Mouse (Mus musculus) liver, adult 2 months (tissue): ENCODE results near the gene Lrfn4. TPM values are rescaled to one million over a fixed set of nuclear protein-coding genes. Genes with fewer than 3 reads are reported as not detected.

ENCODE experiments used
- DNase-seq: peaks from one replicate; pipeline ENCODE4 v3.0.0-alpha.2; 2011; ENCODE audit warnings: low read depth, low spot score; ENCODE audit errors: extremely low read depth
- H3K27ac ChIP-seq: fragments of 200-500 bp; replicated peaks from 2 replicates; pipeline ENCODE4 v1.5.1; 2012; ENCODE audit warnings: low read depth, mild to moderate bottlenecking, control low read depth, inconsistent platforms, low read length; ENCODE audit not compliant: insufficient read depth
- H3K27me3 ChIP-seq: fragments of 200-500 bp; 2 replicates; pipeline ENCODE4 v1.6.1; 2012; ENCODE audit warnings: mild to moderate bottlenecking, moderate library complexity, low read length, inconsistent platforms; ENCODE audit not compliant: control insufficient read depth, insufficient read depth
- H3K36me3 ChIP-seq: fragments of 200-500 bp; 2 replicates; pipeline ENCODE4 v1.6.1; 2012; ENCODE audit warnings: low read length, inconsistent platforms; ENCODE audit not compliant: control insufficient read depth, insufficient read depth
- H3K4me1 ChIP-seq: fragments of 200-500 bp; 2 replicates; pipeline ENCODE4 v1.6.1; 2011; ENCODE audit warnings: low read length; ENCODE audit not compliant: control insufficient read depth, insufficient read depth
- H3K4me3 ChIP-seq: fragments of 200-500 bp; 2 replicates; pipeline ENCODE4 v1.5.1; 2011; ENCODE audit warnings: low read depth, mild to moderate bottlenecking, control low read depth, low read length, moderate library complexity; ENCODE audit not compliant: insufficient read depth
- H3K79me2 ChIP-seq: fragments of 200-500 bp; 2 replicates; pipeline ENCODE4 v1.6.1; 2012; ENCODE audit warnings: inconsistent platforms, mild to moderate bottlenecking, low read length, moderate library complexity; ENCODE audit not compliant: control insufficient read depth, insufficient read depth
- H3K9ac ChIP-seq: fragments of 200-500 bp; 2 replicates; pipeline ENCODE4 v1.6.1; 2012; ENCODE audit warnings: low read depth, mild to moderate bottlenecking, control low read depth, inconsistent platforms, low read length
- CTCF ChIP-seq: fragments of 200-500 bp; IDR thresholded peaks from 2 replicates; pipeline ENCODE4 v1.5.1; 2011; ENCODE audit warnings: low read depth, low read length, control low read depth
- POLR2A ChIP-seq: fragments of 200-500 bp; IDR thresholded peaks from 2 replicates; pipeline ENCODE4 v1.6.1; 2011; ENCODE audit warnings: low read length, control low read depth; ENCODE audit not compliant: insufficient read depth; ENCODE audit errors: extremely low read depth
- WGBS: fragments of 180-500 bp; shearing (Covaris S2); methylation state at CpG from one replicate; pipeline ENCODE4 v1.1.7; 2018; 5-methylcytosine and 5-hydroxymethylcytosine counted together
- polyA plus RNA-seq: library from polyadenylated mRNA; depleted of rRNA; stranded (reverse); fragments of >200 nt; gene quantifications from 2 replicates; pipeline ENCODE4 v1.2.3, GENCODE M21; 2012
- total RNA-seq: library from RNA; depleted of rRNA; stranded (reverse); fragments of >200 nt; gene quantifications from 2 replicates; pipeline ENCODE4 v1.2.3, GENCODE M21; 2014

Gene Lrfn4
- total and polyA plus RNA-seq, 2 experiments = 0.18 to 0.35 TPM

GRCm38 (mm10) chr19:4607406-4607805, 8.1 kb downstream of the Lrfn4 start:
- no peak for DNase-seq
- Histone ChIP-seq H3K36me3 (peaks cover 27% of the 10 kb centered on the region), H3K27me3 (no peaks in the 10 kb centered on the region), H3K9ac (no peak overlapping the region), H3K27ac (peak overlapping the region; percentile 46; the same call in 1 of the 2 replicates), H3K79me2 (no peaks in the 10 kb centered on the region; the same call in 1 of the 2 replicates), H3K4me1 (peaks cover 2% of the 10 kb centered on the region; the same call in 1 of the 2 replicates), H3K4me3 (no peak overlapping the region)
- WGBS = 93% methylated on average over 12 of the region's 12 CpGs
- no peak for TF ChIP-seq POLR2A
- no peak for TF ChIP-seq CTCF

DNA sequence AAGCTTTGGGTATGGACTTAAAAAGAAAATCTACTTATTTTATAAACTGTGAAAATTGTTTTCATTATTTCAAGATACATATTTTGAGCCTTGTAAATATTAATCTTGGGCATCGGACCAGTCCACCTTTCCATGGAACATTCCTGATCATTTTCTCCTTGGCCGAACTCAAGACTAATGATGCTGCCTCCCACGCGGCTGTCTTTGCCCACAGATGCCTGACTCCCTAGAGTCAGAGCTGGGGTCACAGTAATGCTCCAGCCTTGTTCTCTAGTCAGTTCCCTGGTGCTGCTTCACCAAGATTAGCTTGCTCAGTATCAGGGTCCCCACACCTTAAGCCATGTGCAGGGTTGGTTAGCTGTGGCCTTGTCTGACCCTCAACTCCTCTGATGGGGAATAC, 9.8 kb downstream of the Lrfn4 start:
- H3K27ac ChIP-seq = no peak overlapping the region
- H3K4me1 ChIP-seq = peaks cover 7% of the 10 kb centered on the region
- TF ChIP-seq CTCF = no peak
- TF ChIP-seq POLR2A = no peak
- peaks cover 5% of the 10 kb centered on the region; the same call in 1 of the 2 replicates for H3K79me2 ChIP-seq
- no peaks in the 10 kb centered on the region for H3K27me3 ChIP-seq
- 83% methylated on average over 4 of the region's 4 CpGs for WGBS
- peaks cover 28% of the 10 kb centered on the region for H3K36me3 ChIP-seq
- no peak overlapping the region for H3K4me3 ChIP-seq
- no peak overlapping the region for H3K9ac ChIP-seq
- DNase-seq = no peak

GRCm38 (mm10) chr19:4603801-4604723, 11.4 kb downstream of the Lrfn4 start:
- Histone ChIP-seq H3K27me3 (no peaks in the 10 kb centered on the region), H3K9ac (no peak overlapping the region), H3K27ac (no peak overlapping the region), H3K4me3 (no peak overlapping the region), H3K4me1 (peaks cover 17% of the 10 kb centered on the region), H3K79me2 (peaks cover 5% of the 10 kb centered on the region; the same call in 1 of the 2 replicates), H3K36me3 (peaks cover 21% of the 10 kb centered on the region; the same call in 1 of the 2 replicates)
- DNase-seq = no peak
- 68% methylated on average over 24 of the region's 24 CpGs for WGBS
- peak; percentile 30 for TF ChIP-seq CTCF
- TF ChIP-seq POLR2A = no peak

GRCm38 (mm10) chr19:4602459-4602858, 13.0 kb downstream of the Lrfn4 start:
- no peak overlapping the region for H3K27ac ChIP-seq
- H3K4me3 ChIP-seq = no peak overlapping the region
- H3K36me3 ChIP-seq = peaks cover 12% of the 10 kb centered on the region; the same call in 1 of the 2 replicates
- 89% methylated on average over 20 of the region's 20 CpGs for WGBS
- H3K79me2 ChIP-seq = peaks cover 7% of the 10 kb centered on the region; the same call in 1 of the 2 replicates
- no peak for DNase-seq
- no peaks in the 10 kb centered on the region for H3K27me3 ChIP-seq
- H3K9ac ChIP-seq = no peak overlapping the region
- TF ChIP-seq CTCF (no peak), POLR2A (no peak)
- H3K4me1 ChIP-seq = peaks cover 20% of the 10 kb centered on the region

- Histone ChIP-seq H3K4me3 (0 out of 2 replicates have a peak overlapping the region, but pooled peaks have one; percentile 1), H3K27ac (peak overlapping the region; percentile 84), H3K4me1 (peaks cover 43% of the 10 kb centered on the region), H3K79me2 (peaks cover 7% of the 10 kb centered on the region; the same call in 1 of the 2 replicates), H3K9ac (no peak overlapping the region), H3K27me3 (no peaks in the 10 kb centered on the region), H3K36me3 (peaks cover 2% of the 10 kb centered on the region; the same call in 1 of the 2 replicates)
- 15% methylated on average over 2 of the region's 2 CpGs for WGBS
- TF ChIP-seq POLR2A (no peak), CTCF (no peak)
- DNase-seq = peak; percentile 70
These were observed 19.4 kb downstream of the Lrfn4 start for GRCm38 (mm10) chr19:4596071-4596470.
